Comparison of ENCODE assay signal across 8 mouse cellular contexts in the genomic region with DNA sequence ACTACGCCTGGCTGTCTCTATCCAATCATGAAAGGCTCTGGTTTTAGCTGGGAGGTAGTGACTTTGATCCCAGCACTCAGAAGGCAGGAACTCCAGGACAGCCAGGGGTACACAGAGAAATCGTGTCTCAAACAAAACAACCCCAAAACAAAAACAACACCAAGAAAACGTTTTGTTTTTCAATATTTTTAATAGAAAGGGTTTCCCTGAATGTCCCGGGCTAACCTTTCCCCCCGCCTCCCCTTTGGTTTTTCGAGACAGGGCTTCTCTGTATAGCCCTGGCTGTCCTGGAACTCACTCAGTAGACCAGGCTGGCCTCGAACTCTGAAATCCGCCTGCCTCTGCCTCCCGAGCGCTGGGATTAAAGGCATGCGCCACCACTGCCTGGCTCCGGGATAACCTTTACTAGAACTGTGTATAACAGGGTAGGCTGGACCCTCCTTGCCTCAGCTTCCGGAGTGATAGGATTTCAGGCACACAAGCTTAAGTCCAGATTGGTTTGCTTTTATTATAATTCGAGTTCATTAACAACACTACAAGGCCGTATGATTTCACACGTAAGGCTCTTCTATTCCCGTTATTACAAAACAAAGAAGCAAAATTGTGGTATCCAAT. TPM values are rescaled to one million over a fixed set of nuclear protein-coding genes. Genes with fewer than 3 reads are reported as not detected.
DNase-seq lines count a peak whose midpoint lies in the region; ATAC-seq and TF ChIP-seq lines count a peak whose summit lies in the region.

No protein-coding gene starts in this region.

- no peaks in the 10 kb centered on the region for H3K36me3 ChIP-seq in kidney, postnatal 0 days (ENCODE audit: insufficient read depth, low read length)
- H3K36me3 ChIP-seq in heart, embryonic 15.5 days: peaks cover 17% of the 10 kb centered on the region
- peaks cover 19% of the 10 kb centered on the region for H3K36me3 ChIP-seq in liver, embryonic 16.5 days (ENCODE audit: control insufficient read depth, insufficient read depth)

- 0 out of 2 replicates have a peak, but pooled peaks cover 7% of the 10 kb centered on the region for H3K4me1 ChIP-seq in kidney, postnatal 0 days (replicated peaks; ENCODE audit: insufficient read depth, low read length)
- H3K4me1 ChIP-seq in brown adipose tissue, adult 24 weeks (ENCODE audit: control insufficient read depth, insufficient read depth, insufficient read length, low read length): 0 out of 2 replicates have a peak, but pooled peaks cover 2% of the 10 kb centered on the region
- peaks cover 28% of the 10 kb centered on the region for H3K4me1 ChIP-seq in heart, embryonic 15.5 days (replicated peaks)
- peaks cover 21% of the 10 kb centered on the region for H3K4me1 ChIP-seq in liver, embryonic 16.5 days (ENCODE audit: control insufficient read depth, low read depth, low read length)

- peak overlapping the region; percentile 99 for H3K9ac ChIP-seq in kidney, postnatal 0 days (ENCODE audit: low read depth, low read length)
- H3K9ac ChIP-seq in heart, embryonic 15.5 days: peak overlapping the region; percentile 97
- peak overlapping the region; percentile 100 for H3K9ac ChIP-seq in liver, embryonic 16.5 days (ENCODE audit: low read depth, low read length)

- no peaks in the 10 kb centered on the region for H3K27me3 ChIP-seq in kidney, postnatal 0 days (ENCODE audit: insufficient read depth, low read length)
- no peaks in the 10 kb centered on the region for H3K27me3 ChIP-seq in heart, embryonic 15.5 days
- H3K27me3 ChIP-seq in liver, embryonic 16.5 days (ENCODE audit: control insufficient read depth, insufficient read depth, low read depth, low read length): no peaks in the 10 kb centered on the region

- DNase-seq in kidney, postnatal 0 days (ENCODE audit: low spot score): no peak
- DNase-seq in kidney, postnatal 25 days: no peak
- peak; percentile 7 to 25 for DNase-seq in thymus, postnatal 10 days (ENCODE audit: low spot score in 2 of 2)
- no peak for DNase-seq in right cerebral cortex, adult 2 months (ENCODE audit: low spot score in 2 of 2)
- DNase-seq in embryo, embryonic 9.5 days (ENCODE audit: extremely low spot score): no peak

- WGBS in kidney, postnatal 0 days: 54% methylated on average over 17 of the region's 17 CpGs
- WGBS in heart, embryonic 15.5 days: 58% methylated on average over 17 of the region's 17 CpGs
- WGBS in liver, embryonic 16.5 days (ENCODE audit: insufficient replicate concordance): 30% methylated on average over 17 of the region's 17 CpGs

- no peak for ATAC-seq in kidney, postnatal 0 days (replicated peaks; ENCODE audit: low FRiP score, low read depth)
- ATAC-seq in heart, embryonic 15.5 days (replicated peaks; ENCODE audit: insufficient number of reproducible peaks, insufficient read depth, low FRiP score, low read depth): no peak
- ATAC-seq in liver, embryonic 16.5 days (ENCODE audit: low read depth): no peak

- H3K9me3 ChIP-seq in kidney, postnatal 0 days (replicated peaks; ENCODE audit: low read length): no peaks in the 10 kb centered on the region
- H3K9me3 ChIP-seq in heart, embryonic 15.5 days (replicated peaks): no peaks in the 10 kb centered on the region
- no peaks in the 10 kb centered on the region for H3K9me3 ChIP-seq in liver, embryonic 16.5 days (replicated peaks; ENCODE audit: control insufficient read depth, low read length)

- H3K27ac ChIP-seq in kidney, postnatal 0 days: peak overlapping the region; percentile 99; the same call in 1 of the 2 replicates
- no peak overlapping the region for H3K27ac ChIP-seq in brown adipose tissue, adult 24 weeks (replicated peaks; ENCODE audit: low read depth, low read length)
- peak overlapping the region; percentile 100 for H3K27ac ChIP-seq in heart, embryonic 15.5 days
- peak overlapping the region; percentile 99 for H3K27ac ChIP-seq in liver, embryonic 16.5 days (ENCODE audit: low read length)

- TF ChIP-seq CTCF in kidney, postnatal 0 days (IDR thresholded peaks at IDR 0.05; ENCODE audit: low read depth): no peak

- H3K4me3 ChIP-seq in kidney, postnatal 0 days (replicated peaks; ENCODE audit: low read depth, low read length): peak overlapping the region; percentile 98
- H3K4me3 ChIP-seq in brown adipose tissue, adult 24 weeks (ENCODE audit: insufficient read depth, low read depth, low read length): peak overlapping the region; percentile 95; the same call in 1 of the 2 replicates
- peak overlapping the region; percentile 89 for H3K4me3 ChIP-seq in heart, embryonic 15.5 days
- H3K4me3 ChIP-seq in liver, embryonic 16.5 days (ENCODE audit: low read depth, low read length): peak overlapping the region; percentile 100

- H3K4me2 ChIP-seq in kidney, postnatal 0 days (ENCODE audit: low read length): peak overlapping the region; percentile 60
- H3K4me2 ChIP-seq in heart, embryonic 15.5 days: peak overlapping the region; percentile 72
- peak overlapping the region; percentile 73 for H3K4me2 ChIP-seq in liver, embryonic 16.5 days (ENCODE audit: low read depth, low read length)

RNA-seq across cellular contexts. Expression of a gene that starts 0.7 kb away (rescaled TPM):
- polyA plus RNA-seq in kidney, postnatal 0 days (2015; fragmentation: Nextera tagmentation; extraction: Ambion mirVana): 187 and 206 TPM in 2 replicates
- polyA plus RNA-seq in brown adipose tissue, adult 24 weeks (2012; ENCODE audit: insufficient read depth, insufficient read length, missing spikeins): 52.3 and 109 TPM in 2 replicates
- polyA plus RNA-seq in heart, embryonic 15.5 days (2015; fragmentation: Nextera tagmentation; extraction: Ambion mirVana): 149 and 172 TPM in 2 replicates
- 101 and 102 TPM in 2 replicates for polyA plus RNA-seq in liver, embryonic 16.5 days (2015; fragmentation: Nextera tagmentation; extraction: Ambion mirVana)

RNA-seq across cellular contexts. Expression of a gene that starts 21.6 kb away (rescaled TPM):
- 38.8 and 39.8 TPM in 2 replicates for polyA plus RNA-seq in kidney, postnatal 0 days (2015; fragmentation: Nextera tagmentation; extraction: Ambion mirVana)
- polyA plus RNA-seq in brown adipose tissue, adult 24 weeks (2012; ENCODE audit: insufficient read depth, insufficient read length, missing spikeins): 17.3 and 19.7 TPM in 2 replicates
- polyA plus RNA-seq in heart, embryonic 15.5 days (2015; fragmentation: Nextera tagmentation; extraction: Ambion mirVana): 22.2 and 24.9 TPM in 2 replicates
- polyA plus RNA-seq in liver, embryonic 16.5 days (2015; fragmentation: Nextera tagmentation; extraction: Ambion mirVana): 7.3 and 7.7 TPM in 2 replicates

RNA-seq across cellular contexts. Expression of a gene that starts 51.4 kb away (rescaled TPM):
- 16.4 and 19.4 TPM in 2 replicates for polyA plus RNA-seq in kidney, postnatal 0 days (2015; fragmentation: Nextera tagmentation; extraction: Ambion mirVana)
- 7.3 and 15.9 TPM in 2 replicates for polyA plus RNA-seq in brown adipose tissue, adult 24 weeks (2012; ENCODE audit: insufficient read depth, insufficient read length, missing spikeins)
- 18.4 and 20.3 TPM in 2 replicates for polyA plus RNA-seq in heart, embryonic 15.5 days (2015; fragmentation: Nextera tagmentation; extraction: Ambion mirVana)
- polyA plus RNA-seq in liver, embryonic 16.5 days (2015; fragmentation: Nextera tagmentation; extraction: Ambion mirVana): 0.33 and 0.57 TPM in 2 replicates

RNA-seq across cellular contexts. Expression of a gene that starts 59.1 kb away (rescaled TPM):
- polyA plus RNA-seq in kidney, postnatal 0 days (2015; fragmentation: Nextera tagmentation; extraction: Ambion mirVana): 24.0 and 24.7 TPM in 2 replicates
- polyA plus RNA-seq in brown adipose tissue, adult 24 weeks (2012; ENCODE audit: insufficient read depth, insufficient read length, missing spikeins): 152 and 166 TPM in 2 replicates
- 23.1 and 24.9 TPM in 2 replicates for polyA plus RNA-seq in heart, embryonic 15.5 days (2015; fragmentation: Nextera tagmentation; extraction: Ambion mirVana)
- 5.3 and 6.0 TPM in 2 replicates for polyA plus RNA-seq in liver, embryonic 16.5 days (2015; fragmentation: Nextera tagmentation; extraction: Ambion mirVana)

Comparison
In these comparisons a context has a peak if more than half of its experiments do, and no peak if none do; other contexts are left out.
1. DNase-seq: peak in thymus, postnatal 10 days (2 of 2); none in kidney, postnatal 0 days (single experiment), kidney, postnatal 25 days (0 of 2), right cerebral cortex, adult 2 months (0 of 2) and embryo, embryonic 9.5 days (single experiment).
2. Peak in every context shown above with its lines, with median percentiles within 50 percentile points of each other: H3K4me2 ChIP-seq, H3K4me3 ChIP-seq and H3K9ac ChIP-seq.